28 mouse cellular contexts compared by ENCODE assay signal in the genomic region with DNA sequence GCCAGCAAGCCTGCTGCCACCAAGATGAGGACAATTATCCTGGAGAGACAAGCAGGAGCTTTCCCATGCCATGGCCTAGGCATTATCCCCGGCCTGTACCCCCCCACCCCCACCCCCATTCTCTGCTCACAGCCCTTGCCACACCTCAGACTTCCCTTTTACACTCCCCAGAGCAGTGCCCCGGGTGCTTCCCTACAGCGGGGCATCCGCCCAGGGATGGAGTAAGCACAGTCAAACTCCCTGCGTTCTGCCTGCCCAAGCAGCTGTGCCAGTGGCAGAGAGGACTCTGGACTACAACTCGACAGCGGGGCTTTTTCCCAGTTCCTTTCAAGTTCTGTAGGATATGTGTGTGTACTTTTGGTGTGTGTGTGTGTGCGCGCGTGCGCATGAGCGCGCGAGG. TPM values are rescaled to one million over a fixed set of nuclear protein-coding genes. Genes with fewer than 3 reads are reported as not detected.
DNase-seq lines count a peak whose midpoint lies in the region; ATAC-seq lines count a peak whose summit lies in the region.
"Had no signal": no experiment of that assay in that cellular context is flagged by ENCODE, and none has a peak within 500 bp of the region (broad histone marks: within the 10 kb centered on the region; RNA-seq: fewer than 3 reads in every experiment).

No protein-coding gene starts in this region.

- 0 out of 2 replicates have a peak, but pooled peaks cover 2% of the 10 kb centered on the region for H3K9me3 ChIP-seq in liver, embryonic 16.5 days (replicated peaks; ENCODE audit: control insufficient read depth, low read length)
- H3K9me3 ChIP-seq in liver, embryonic 11.5 days (ENCODE audit: control insufficient read depth, low read length) = no peaks in the 10 kb centered on the region
- H3K9me3 ChIP-seq in forebrain, embryonic 11.5 days (ENCODE audit: control insufficient read depth, low read length) = no peaks in the 10 kb centered on the region
- H3K9me3 ChIP-seq: forebrain, embryonic 13.5 days; lung, embryonic 15.5 days had no signal

- no peak for DNase-seq in liver, embryonic 11.5 days (ENCODE audit: low spot score)
- peak; percentile 36 for DNase-seq in ES-CJ7 (ENCODE audit: low read depth, low spot score)
- DNase-seq in frontal cortex, postnatal 10 days (ENCODE audit: low spot score in 2 of 2) = no peak
- no peak for DNase-seq in forebrain, embryonic 11.5 days (ENCODE audit: low spot score)
- DNase-seq: adrenal gland, postnatal 36 days; B cell, adult 2 months; cerebellum, adult 11-12 months; cerebellum, postnatal 10 days; embryo, embryonic 11 days; heart, adult 18-20 months; heart, postnatal 14 days; kidney, adult 18-20 months; layer of hippocampus, adult 9-11 months; lung, postnatal 36 days; midbrain, embryonic 14.5 days; thymus, postnatal 25 days had no signal

- H3K4me1 ChIP-seq in liver, embryonic 16.5 days (ENCODE audit: control insufficient read depth, low read depth, low read length) = no peaks in the 10 kb centered on the region
- no peaks in the 10 kb centered on the region for H3K4me1 ChIP-seq in liver, embryonic 11.5 days (replicated peaks; ENCODE audit: control insufficient read depth, insufficient read depth, low read length)
- no peaks in the 10 kb centered on the region for H3K4me1 ChIP-seq in forebrain, embryonic 11.5 days (replicated peaks; ENCODE audit: control insufficient read depth, insufficient read depth, low read length)
- H3K4me1 ChIP-seq: forebrain, embryonic 13.5 days; heart, embryonic 13.5 days; lung, embryonic 15.5 days; neural tube, embryonic 13.5 days had no signal

- 73% methylated on average over 14 of the region's 14 CpGs for WGBS in liver, embryonic 16.5 days (ENCODE audit: insufficient replicate concordance)
- 81% methylated on average over 14 of the region's 14 CpGs for WGBS in liver, embryonic 11.5 days
- WGBS in forebrain, embryonic 11.5 days = 89% methylated on average over 14 of the region's 14 CpGs

- H3K4me3 ChIP-seq in liver, embryonic 16.5 days (ENCODE audit: low read depth, low read length) = no peak overlapping the region
- no peak overlapping the region for H3K4me3 ChIP-seq in liver, embryonic 11.5 days (ENCODE audit: low read depth, low read length)
- no peak overlapping the region for H3K4me3 ChIP-seq in forebrain, embryonic 11.5 days (ENCODE audit: low read depth, low read length)
- H3K4me3 ChIP-seq: embryonic facial prominence, embryonic 13.5 days; erythroblast, embryonic 14.5 days; forebrain, embryonic 13.5 days; heart, embryonic 13.5 days; lung, embryonic 15.5 days; myocyte; neural tube, embryonic 13.5 days had no signal

- no peak overlapping the region for H3K27ac ChIP-seq in liver, embryonic 16.5 days (ENCODE audit: low read length)
- H3K27ac ChIP-seq in liver, embryonic 11.5 days (ENCODE audit: low read depth, low read length) = no peak overlapping the region
- no peak overlapping the region for H3K27ac ChIP-seq in forebrain, embryonic 11.5 days (ENCODE audit: low read depth, low read length)
- H3K27ac ChIP-seq: embryonic facial prominence, embryonic 13.5 days; forebrain, embryonic 13.5 days; heart, embryonic 13.5 days; hindbrain, embryonic 14.5 days; lung, embryonic 15.5 days; neural tube, embryonic 13.5 days had no signal

- H3K4me2 ChIP-seq in liver, embryonic 16.5 days (ENCODE audit: low read depth, low read length) = no peak overlapping the region
- no peak overlapping the region for H3K4me2 ChIP-seq in liver, embryonic 11.5 days
- H3K4me2 ChIP-seq in forebrain, embryonic 11.5 days (ENCODE audit: low read depth, low read length, severe bottlenecking) = no peak overlapping the region
- H3K4me2 ChIP-seq: embryonic facial prominence, embryonic 13.5 days; forebrain, embryonic 13.5 days; heart, embryonic 13.5 days; hindbrain, embryonic 14.5 days; lung, embryonic 15.5 days; neural tube, embryonic 13.5 days had no signal

- 0 out of 2 replicates have a peak, but pooled peaks have one; percentile 39 for ATAC-seq in liver, embryonic 16.5 days (ENCODE audit: low read depth)
- ATAC-seq in liver, embryonic 11.5 days (replicated peaks; ENCODE audit: low FRiP score) = no peak
- peak; percentile 83 for ATAC-seq in common myeloid progenitor, adult 5-6 weeks (replicated peaks; ENCODE audit: low read depth, poor library complexity, severe bottlenecking)
- peak; percentile 94 for ATAC-seq in monocyte, adult 5-6 weeks (replicated peaks; ENCODE audit: insufficient number of reproducible peaks, low FRiP score, low TSS enrichment, poor library complexity, severe bottlenecking)
- no peak for ATAC-seq in forebrain, embryonic 11.5 days (replicated peaks; ENCODE audit: low FRiP score)
- ATAC-seq: forebrain, embryonic 13.5 days; inflammation-experienced regulatory T-cells, adult 6 months had no signal

- no peak overlapping the region for H3K9ac ChIP-seq in liver, embryonic 16.5 days (ENCODE audit: low read depth, low read length)
- no peak overlapping the region for H3K9ac ChIP-seq in liver, embryonic 11.5 days (ENCODE audit: low read depth, low read length)
- H3K9ac ChIP-seq in forebrain, embryonic 11.5 days (ENCODE audit: low read length) = no peak overlapping the region
- H3K9ac ChIP-seq: embryonic facial prominence, embryonic 13.5 days; forebrain, embryonic 13.5 days; heart, embryonic 13.5 days; hindbrain, embryonic 14.5 days; lung, embryonic 15.5 days; neural tube, embryonic 13.5 days had no signal

- no peaks in the 10 kb centered on the region for H3K27me3 ChIP-seq in liver, embryonic 16.5 days (ENCODE audit: control insufficient read depth, insufficient read depth, low read depth, low read length)
- H3K27me3 ChIP-seq in liver, embryonic 11.5 days (replicated peaks; ENCODE audit: control insufficient read depth, insufficient read depth, low read length) = no peaks in the 10 kb centered on the region
- H3K27me3 ChIP-seq in forebrain, embryonic 11.5 days (ENCODE audit: control insufficient read depth, insufficient read depth, low read length) = no peaks in the 10 kb centered on the region
- H3K27me3 ChIP-seq: embryonic facial prominence, embryonic 13.5 days; forebrain, embryonic 13.5 days; heart, embryonic 13.5 days; lung, embryonic 15.5 days; neural tube, embryonic 13.5 days had no signal

- H3K36me3 ChIP-seq in liver, embryonic 16.5 days (ENCODE audit: control insufficient read depth, insufficient read depth) = no peaks in the 10 kb centered on the region
- no peaks in the 10 kb centered on the region for H3K36me3 ChIP-seq in liver, embryonic 11.5 days (ENCODE audit: control insufficient read depth, insufficient read depth, low read length)
- no peaks in the 10 kb centered on the region for H3K36me3 ChIP-seq in forebrain, embryonic 11.5 days (ENCODE audit: control insufficient read depth, insufficient read depth, low read length)
- H3K36me3 ChIP-seq: embryonic facial prominence, embryonic 13.5 days; heart, embryonic 13.5 days; lung, embryonic 15.5 days; neural tube, embryonic 13.5 days had no signal

RNA-seq across cellular contexts. Expression of a gene that starts 14.0 kb away (rescaled TPM):
- 99.2 and 101 TPM in 2 replicates for polyA plus RNA-seq in liver, embryonic 16.5 days (2015; fragmentation: Nextera tagmentation; extraction: Ambion mirVana)
- polyA plus RNA-seq in liver, embryonic 11.5 days (2014; fragmentation: Nextera tagmentation; extraction: Ambion mirVana) = 207 and 219 TPM in 2 replicates
- 529 and 544 TPM in 2 replicates for total RNA-seq in common myeloid progenitor, adult 5-6 weeks (2017)
- 237 to 305 TPM (median 300 TPM) in 3 replicates for total RNA-seq in monocyte, adult 5-6 weeks (2017)
- 433 and 456 TPM in 2 replicates for polyA plus RNA-seq in forebrain, embryonic 11.5 days (2014; fragmentation: Nextera tagmentation; extraction: Ambion mirVana)

Comparison
In these comparisons a context has a peak if more than half of its experiments do, and no peak if none do; other contexts are left out.
1. ATAC-seq: peak in liver, embryonic 16.5 days (single experiment), common myeloid progenitor, adult 5-6 weeks (single experiment) and monocyte, adult 5-6 weeks (single experiment); none in liver, embryonic 11.5 days (single experiment) and forebrain, embryonic 11.5 days (single experiment).